Mouse (Mus musculus) megakaryocyte-erythroid progenitor cell, adult 5-6 weeks (primary cell): ENCODE data around the gene Ppp1r14d. TPM values are rescaled to one million over a fixed set of nuclear protein-coding genes. Genes with fewer than 3 reads are reported as not detected.

ENCODE experiments used
- ATAC-seq: replicated peaks from 2 replicates; pipeline ENCODE4 v1.8.0; 2016; ENCODE audit warnings: mild to moderate bottlenecking, inconsistent platforms; ENCODE audit not compliant: severe bottlenecking, poor library complexity, low FRiP score, low TSS enrichment
- total RNA-seq, 2 experiments: library from RNA; stranded (forward) in 1 of 2; stranded (reverse) in 1 of 2; fragments of 200-1000, 215-1000 nt in 1 of 2; fragments of >200 nt in 1 of 2; fragmentation: Nextera tagmentation in 1 of 2; gene quantifications; 2 replicates each; pipeline ENCODE4 v1.2.3; 2014 to 2017

Ppp1r14d gene
- total RNA-seq, 2 experiments from 2014 or later, result not detected

GRCm38 (mm10) chr2:119238671-119239070, 9.0 kb upstream of the Ppp1r14d start:
- no peak for ATAC-seq

GRCm38 (mm10) chr2:119237871-119238220, 8.1 kb upstream of the Ppp1r14d start:
- 0 out of 2 replicates have a peak, but pooled peaks have one; percentile 24 for ATAC-seq

- no peak for ATAC-seq
Measured at GRCm38 (mm10) chr2:119237210-119237870, 7.6 kb upstream of the Ppp1r14d start, which contains the start of gene Spint1. TSS of gene Spint1 (plus strand) at chr2:119237362.

GRCm38 (mm10) chr2:119236682-119237209, 7.0 kb upstream of the Ppp1r14d start:
- ATAC-seq, result no peak

- ATAC-seq, result peak; percentile 5; the same call in 1 of the 2 replicates
Measured at GRCm38 (mm10) chr2:119209176-119209507, 20.6 kb downstream of the Ppp1r14d start.

- ATAC-seq, result peak; percentile 97
Measured at GRCm38 (mm10) chr2:119208344-119209175, 21.1 kb downstream of the Ppp1r14d start, which contains the start of the genes Zfyve19 and Dnajc17. TSS of gene Zfyve19 (plus strand) at chr2:119208617. TSS of gene Dnajc17 (minus strand) at chr2:119208795.

- no peak; the same call in 1 of the 2 replicates for ATAC-seq
Measured at GRCm38 (mm10) chr2:119207961-119208343, 21.8 kb downstream of the Ppp1r14d start.

GRCm38 (mm10) chr2:119203871-119204460, 25.7 kb downstream of the Ppp1r14d start:
- no peak for ATAC-seq

GRCm38 (mm10) chr2:119202914-119203453, 26.7 kb downstream of the Ppp1r14d start:
- ATAC-seq, result no peak

GRCm38 (mm10) chr2:119198934-119199333, 30.8 kb downstream of the Ppp1r14d start:
- ATAC-seq, result no peak

GRCm38 (mm10) chr2:119198049-119198448, 31.7 kb downstream of the Ppp1r14d start:
- no peak for ATAC-seq

GRCm38 (mm10) chr2:119197493-119197892, 32.2 kb downstream of the Ppp1r14d start:
- ATAC-seq, result no peak

GRCm38 (mm10) chr2:119196316-119197108, 33.2 kb downstream of the Ppp1r14d start:
- no peak for ATAC-seq

- no peak for ATAC-seq
Measured at GRCm38 (mm10) chr2:119194140-119194539, 35.6 kb downstream of the Ppp1r14d start.

- no peak for ATAC-seq
Measured at GRCm38 (mm10) chr2:119190969-119191368, 38.7 kb downstream of the Ppp1r14d start.

GRCm38 (mm10) chr2:119189029-119189710, 40.5 kb downstream of the Ppp1r14d start:
- ATAC-seq, result peak; percentile 92

- no peak for ATAC-seq
Measured at GRCm38 (mm10) chr2:119182914-119183313, 46.8 kb downstream of the Ppp1r14d start.

GRCm38 (mm10) chr2:119177384-119177939, 52.2 kb downstream of the Ppp1r14d start:
- ATAC-seq, result no peak
